Mouse (Mus musculus): Measurements from ENCODE around the gene Ovol1. TPM values are rescaled to one million over a fixed set of nuclear protein-coding genes. Genes with fewer than 3 reads are reported as not detected.

The Ovol1 gene
- polyA plus RNA-seq, 1 experiment from 2014 or later: 0.18 TPM

GRCm38 (mm10) chr19:5515840-5516777 is 44.3 kb downstream of the Ovol1 start:
- H3K27ac ChIP-seq (ENCODE audit: low read depth, low read length): no peak overlapping the region
- H3K9ac ChIP-seq (ENCODE audit: low read length): no peak overlapping the region
- H3K4me2 ChIP-seq: no peak overlapping the region
- no peaks in the 10 kb centered on the region for H3K36me3 ChIP-seq (ENCODE audit: control insufficient read depth, insufficient read depth, low read length)
- peaks cover under 1% of the 10 kb centered on the region for H3K4me1 ChIP-seq (ENCODE audit: control insufficient read depth, insufficient read depth, low read length)
- WGBS: 72% methylated on average over 7 of the region's 7 CpGs
- H3K9me3 ChIP-seq (ENCODE audit: control insufficient read depth, low read length): no peaks in the 10 kb centered on the region
- no peak overlapping the region for H3K4me3 ChIP-seq (ENCODE audit: low read depth, low read length)
- DNase-seq (ENCODE audit: low spot score, missing footprints) (no peak), ATAC-seq (ENCODE audit: low FRiP score) (no peak)
- no peaks in the 10 kb centered on the region for H3K27me3 ChIP-seq (ENCODE audit: control insufficient read depth, insufficient read depth, low read length)

- no peak overlapping the region for H3K9ac ChIP-seq (ENCODE audit: low read length)
- H3K36me3 ChIP-seq (ENCODE audit: control insufficient read depth, insufficient read depth, low read length): no peaks in the 10 kb centered on the region
- no peaks in the 10 kb centered on the region for H3K27me3 ChIP-seq (ENCODE audit: control insufficient read depth, insufficient read depth, low read length)
- H3K4me2 ChIP-seq: no peak overlapping the region
- 88% methylated on average over 3 of the region's 3 CpGs for WGBS
- ATAC-seq (ENCODE audit: low FRiP score) (no peak), DNase-seq (ENCODE audit: low spot score, missing footprints) (no peak)
- no peak overlapping the region for H3K27ac ChIP-seq (ENCODE audit: low read depth, low read length)
- no peak overlapping the region for H3K4me3 ChIP-seq (ENCODE audit: low read depth, low read length)
- H3K9me3 ChIP-seq (ENCODE audit: control insufficient read depth, low read length): peaks cover 3% of the 10 kb centered on the region; the same call in 1 of the 2 replicates
- H3K4me1 ChIP-seq (ENCODE audit: control insufficient read depth, insufficient read depth, low read length): peaks cover 12% of the 10 kb centered on the region
Measured at GRCm38 (mm10) chr19:5513005-5513349, 47.5 kb downstream of the Ovol1 start.

GRCm38 (mm10) chr19:5512091-5513004 is 48.1 kb downstream of the Ovol1 start:
- H3K9ac ChIP-seq (ENCODE audit: low read length): no peak overlapping the region
- no peak overlapping the region for H3K27ac ChIP-seq (ENCODE audit: low read depth, low read length)
- no peaks in the 10 kb centered on the region for H3K36me3 ChIP-seq (ENCODE audit: control insufficient read depth, insufficient read depth, low read length)
- 87% methylated on average over 12 of the region's 12 CpGs for WGBS
- H3K9me3 ChIP-seq (ENCODE audit: control insufficient read depth, low read length): peaks cover 3% of the 10 kb centered on the region; the same call in 1 of the 2 replicates
- H3K4me1 ChIP-seq (ENCODE audit: control insufficient read depth, insufficient read depth, low read length): peaks cover 12% of the 10 kb centered on the region
- no peak overlapping the region for H3K4me2 ChIP-seq
- ATAC-seq (ENCODE audit: low FRiP score) (no peak), DNase-seq (ENCODE audit: low spot score, missing footprints) (no peak)
- no peaks in the 10 kb centered on the region for H3K27me3 ChIP-seq (ENCODE audit: control insufficient read depth, insufficient read depth, low read length)
- no peak overlapping the region for H3K4me3 ChIP-seq (ENCODE audit: low read depth, low read length)

- H3K27ac ChIP-seq (ENCODE audit: low read depth, low read length): no peak overlapping the region
- WGBS: 51% methylated on average over 15 of the region's 15 CpGs
- peaks cover 12% of the 10 kb centered on the region for H3K4me1 ChIP-seq (ENCODE audit: control insufficient read depth, insufficient read depth, low read length)
- peak overlapping the region; percentile 68 for H3K9ac ChIP-seq (ENCODE audit: low read length)
- H3K4me3 ChIP-seq (ENCODE audit: low read depth, low read length): peak overlapping the region; percentile 42
- H3K36me3 ChIP-seq (ENCODE audit: control insufficient read depth, insufficient read depth, low read length): no peaks in the 10 kb centered on the region
- H3K9me3 ChIP-seq (ENCODE audit: control insufficient read depth, low read length): peaks cover 3% of the 10 kb centered on the region; the same call in 1 of the 2 replicates
- peak overlapping the region; percentile 72 for H3K4me2 ChIP-seq
- DNase-seq (ENCODE audit: low spot score, missing footprints): no peak
- no peaks in the 10 kb centered on the region for H3K27me3 ChIP-seq (ENCODE audit: control insufficient read depth, insufficient read depth, low read length)
- ATAC-seq (ENCODE audit: low FRiP score): no peak
Measured at GRCm38 (mm10) chr19:5511074-5511632, 49.3 kb downstream of the Ovol1 start.

- Histone ChIP-seq H3K27ac (ENCODE audit: low read depth, low read length) (no peak within 1 kb of the TSS), H3K36me3 (ENCODE audit: control insufficient read depth, insufficient read depth, low read length) (no peaks in the 10 kb centered on the region), H3K4me1 (ENCODE audit: control insufficient read depth, insufficient read depth, low read length) (peaks cover 12% of the 10 kb centered on the region), H3K27me3 (ENCODE audit: control insufficient read depth, insufficient read depth, low read length) (no peaks in the 10 kb centered on the region), H3K4me2 (peak within 1 kb of the TSS; percentile 72), H3K9ac (ENCODE audit: low read length) (peak within 1 kb of the TSS; percentile 68), H3K9me3 (ENCODE audit: control insufficient read depth, low read length) (peaks cover 3% of the 10 kb centered on the region; the same call in 1 of the 2 replicates), H3K4me3 (ENCODE audit: low read depth, low read length) (peak within 1 kb of the TSS; percentile 42)
- 3% methylated on average over 47 of the region's 47 CpGs for WGBS
- DNase-seq (ENCODE audit: low spot score, missing footprints): peak; percentile 97
- ATAC-seq (ENCODE audit: low FRiP score): peak; percentile 100
Measured at GRCm38 (mm10) chr19:5510031-5511026, 50.1 kb downstream of the Ovol1 start, which contains the start of gene Snx32. Gene Snx32 (minus strand): TSS chr19:5510538.

- ATAC-seq (ENCODE audit: low FRiP score) (no peak), DNase-seq (ENCODE audit: low spot score, missing footprints) (no peak)
- Histone ChIP-seq H3K36me3 (ENCODE audit: control insufficient read depth, insufficient read depth, low read length) (no peaks in the 10 kb centered on the region), H3K4me1 (ENCODE audit: control insufficient read depth, insufficient read depth, low read length) (no peaks in the 10 kb centered on the region), H3K27ac (ENCODE audit: low read depth, low read length) (no peak within 1 kb of the TSS), H3K4me3 (ENCODE audit: low read depth, low read length) (no peak within 1 kb of the TSS), H3K27me3 (ENCODE audit: control insufficient read depth, insufficient read depth, low read length) (no peaks in the 10 kb centered on the region), H3K9ac (ENCODE audit: low read length) (no peak within 1 kb of the TSS), H3K4me2 (no peak within 1 kb of the TSS), H3K9me3 (ENCODE audit: control insufficient read depth, low read length) (no peaks in the 10 kb centered on the region)
- 51% methylated on average over 17 of the region's 17 CpGs for WGBS
Measured at GRCm38 (mm10) chr19:5503687-5504086, 56.8 kb downstream of the Ovol1 start, which contains the start of gene 1700020D05Rik. Gene 1700020D05Rik (minus strand): TSS chr19:5503787.

GRCm38 (mm10) chr19:5500330-5500875 is 60.0 kb downstream of the Ovol1 start:
- Histone ChIP-seq H3K27ac (ENCODE audit: low read depth, low read length) (no peak overlapping the region), H3K36me3 (ENCODE audit: control insufficient read depth, insufficient read depth, low read length) (peaks cover 2% of the 10 kb centered on the region; the same call in 1 of the 2 replicates), H3K4me3 (ENCODE audit: low read depth, low read length) (no peak overlapping the region), H3K9ac (ENCODE audit: low read length) (no peak overlapping the region), H3K4me1 (ENCODE audit: control insufficient read depth, insufficient read depth, low read length) (no peaks in the 10 kb centered on the region), H3K4me2 (no peak overlapping the region), H3K27me3 (ENCODE audit: control insufficient read depth, insufficient read depth, low read length) (no peaks in the 10 kb centered on the region), H3K9me3 (ENCODE audit: control insufficient read depth, low read length) (no peaks in the 10 kb centered on the region)
- no peak for DNase-seq (ENCODE audit: low spot score, missing footprints)
- WGBS: 95% methylated on average over 2 of the region's 2 CpGs
- ATAC-seq (ENCODE audit: low FRiP score): no peak
